Mouse (Mus musculus) heart, adult 2 months (tissue): Measurements from ENCODE around the gene Tmem165. TPM values are rescaled to one million over a fixed set of nuclear protein-coding genes. Genes with fewer than 3 reads are reported as not detected.

ENCODE experiments used
- DNase-seq, 2 experiments: peaks; one replicate each; pipeline ENCODE4 v3.0.0; 2021
- H3K27ac ChIP-seq: fragments of 200-600 bp; 2 replicates; pipeline ENCODE4 v1.8.1; 2022
- H3K27me3 ChIP-seq: fragments of 200-500 bp; 2 replicates; pipeline ENCODE4 v1.6.1; 2012; ENCODE audit warnings: mild to moderate bottlenecking, low read length, inconsistent platforms, mixed read lengths; ENCODE audit not compliant: control insufficient read depth, insufficient read depth
- H3K36me3 ChIP-seq: fragments of 200-500 bp; 2 replicates; pipeline ENCODE4 v1.6.1; 2012; ENCODE audit warnings: low read length, inconsistent platforms; ENCODE audit not compliant: control insufficient read depth, insufficient read depth
- H3K4me1 ChIP-seq: fragments of 200-500 bp; 2 replicates; pipeline ENCODE4 v1.6.1; 2011; ENCODE audit warnings: low read length; ENCODE audit not compliant: control insufficient read depth, insufficient read depth
- H3K4me3 ChIP-seq: fragments of 200-600 bp; 2 replicates; pipeline ENCODE4 v1.8.1; 2022
- H3K79me2 ChIP-seq: fragments of 200-500 bp; replicated peaks from 2 replicates; pipeline ENCODE4 v1.6.1; 2012; ENCODE audit warnings: mild to moderate bottlenecking, inconsistent platforms, low read length, moderate library complexity, mixed read lengths; ENCODE audit not compliant: control insufficient read depth, insufficient read depth
- H3K9ac ChIP-seq: fragments of 200-500 bp; 2 replicates; pipeline ENCODE4 v1.6.1; 2012; ENCODE audit warnings: low read depth, mild to moderate bottlenecking, control low read depth, inconsistent platforms, low read length, mixed read lengths
- CTCF ChIP-seq: fragments of 200-600 bp; IDR thresholded peaks from 2 replicates; pipeline ENCODE4 v1.8.1; 2022; ENCODE audit warnings: antibody characterized with exemption, mild to moderate bottlenecking, moderate library complexity
- EP300 ChIP-seq: fragments of 200-500 bp; IDR thresholded peaks from 2 replicates; pipeline ENCODE4 v1.6.1; 2011; ENCODE audit warnings: low read depth, low read length, control low read depth; ENCODE audit not compliant: insufficient read depth
- POLR2A ChIP-seq: fragments of 200-500 bp; IDR thresholded peaks from 2 replicates; pipeline ENCODE4 v1.6.1; 2011; ENCODE audit warnings: mild to moderate bottlenecking, low read depth, low read length, control low read depth; ENCODE audit not compliant: insufficient read depth
- WGBS: fragments of 180-500 bp; shearing (Covaris S2); methylation state at CpG from one replicate; pipeline ENCODE4 v1.1.7; 2018; 5-methylcytosine and 5-hydroxymethylcytosine counted together
- intact Hi-C: fragments of 180-260 bp; cut with DNase I; formaldehyde crosslinking; loops from one replicate; pipeline ENCODE4 v1.15.1; 2025
- polyA plus RNA-seq: library from polyadenylated mRNA; depleted of rRNA; stranded (reverse); fragments of >200 nt; gene quantifications from 2 replicates; pipeline ENCODE4 v1.2.3, GENCODE M21; 2012
- total RNA-seq, 2 experiments: library from RNA; stranded (reverse); gene quantifications; 2 replicates each; pipeline ENCODE4 v1.2.3; 2021

Tmem165 gene
- total and polyA plus RNA-seq, 3 experiments, result 17.9 to 21.5 (median 19.0) TPM

GRCm38 (mm10) chr5:76216691-76217090, 33.0 kb downstream of the Tmem165 start:
- intact Hi-C loops, result no loop called here
- Histone ChIP-seq H3K27me3 (no peaks in the 10 kb centered on the region), H3K4me3 (no peak overlapping the region), H3K4me1 (peaks cover 3% of the 10 kb centered on the region; the same call in 1 of the 2 replicates), H3K79me2 (no peaks in the 10 kb centered on the region), H3K36me3 (no peaks in the 10 kb centered on the region), H3K27ac (no peak overlapping the region), H3K9ac (no peak overlapping the region)
- WGBS, result 41% methylated on average over 6 of the region's 6 CpGs
- DNase-seq, result no peak
- TF ChIP-seq EP300, result no peak
- no peak for TF ChIP-seq POLR2A
- TF ChIP-seq CTCF, result no peak

DNA sequence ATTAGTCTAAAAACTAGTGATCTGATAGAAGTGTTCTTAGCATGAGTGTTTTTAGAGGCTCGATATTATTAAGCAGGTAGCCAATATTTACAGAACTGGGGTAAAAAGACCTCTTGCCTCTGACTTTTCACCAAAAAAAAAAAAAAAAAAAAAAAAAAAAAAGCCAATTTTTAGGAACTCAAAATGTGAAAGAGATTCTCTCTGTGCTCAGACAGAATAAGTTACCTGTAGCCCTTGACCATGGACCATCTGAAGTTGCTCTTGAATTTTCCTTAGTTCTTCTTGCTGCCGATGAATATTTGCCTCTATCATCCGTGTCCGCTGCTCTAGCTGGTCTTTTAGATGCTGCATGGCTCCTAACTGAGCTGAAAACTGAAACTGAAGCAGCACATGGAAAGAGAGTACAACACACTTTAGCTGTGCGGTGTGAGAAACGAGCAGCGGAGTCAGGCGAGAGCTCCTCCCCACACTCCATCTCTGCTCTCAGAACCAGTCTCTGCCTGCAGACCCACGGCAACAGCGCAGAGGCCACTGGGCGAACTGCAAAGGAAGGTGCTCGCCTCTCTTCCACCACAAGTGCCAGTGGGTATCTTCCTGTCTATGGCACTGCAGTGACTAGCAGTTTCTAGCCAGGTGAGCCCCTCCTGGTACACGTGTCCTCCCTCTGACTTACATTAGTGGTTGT, 47.6 kb downstream of the Tmem165 start:
- intact Hi-C loops, result no loop called here
- H3K27ac ChIP-seq, result no peak overlapping the region

GRCm38 (mm10) chr5:76243274-76243673, 59.6 kb downstream of the Tmem165 start:
- no peaks in the 10 kb centered on the region for H3K36me3 ChIP-seq
- 81% methylated on average over 3 of the region's 3 CpGs for WGBS
- intact Hi-C loops, result no loop called here
- H3K27ac ChIP-seq, result no peak overlapping the region
- no peak for DNase-seq
- H3K4me1 ChIP-seq, result no peaks in the 10 kb centered on the region
- TF ChIP-seq CTCF (no peak), EP300 (no peak), POLR2A (no peak)
- no peak overlapping the region for H3K9ac ChIP-seq
- no peaks in the 10 kb centered on the region for H3K79me2 ChIP-seq
- H3K4me3 ChIP-seq, result no peak overlapping the region
- no peaks in the 10 kb centered on the region for H3K27me3 ChIP-seq

More for the DNA sequence above, 47.6 kb downstream of the Tmem165 start:
- H3K4me3 ChIP-seq, result no peak overlapping the region
- no peaks in the 10 kb centered on the region for H3K27me3 ChIP-seq
- H3K36me3 ChIP-seq, result peaks cover 3% of the 10 kb centered on the region; the same call in 1 of the 2 replicates
- 94% methylated on average over 13 of the region's 13 CpGs for WGBS
- H3K9ac ChIP-seq, result no peak overlapping the region
- DNase-seq, result no peak
- TF ChIP-seq CTCF, result no peak
- no peak for TF ChIP-seq POLR2A
- H3K4me1 ChIP-seq, result no peaks in the 10 kb centered on the region
- H3K79me2 ChIP-seq, result no peaks in the 10 kb centered on the region

- Histone ChIP-seq H3K27me3 (no peaks in the 10 kb centered on the region), H3K9ac (no peak overlapping the region), H3K79me2 (no peaks in the 10 kb centered on the region), H3K36me3 (no peaks in the 10 kb centered on the region), H3K4me3 (no peak overlapping the region), H3K27ac (no peak overlapping the region), H3K4me1 (no peaks in the 10 kb centered on the region)
- no peak for DNase-seq
- intact Hi-C loops, result no loop called here
- WGBS, result 95% methylated on average over 4 of the region's 4 CpGs
- no peak for TF ChIP-seq CTCF
- TF ChIP-seq EP300, result no peak
- TF ChIP-seq POLR2A, result no peak
These were observed 60.2 kb downstream of the Tmem165 start for GRCm38 (mm10) chr5:76243929-76244328.

GRCm38 (mm10) chr5:76244430-76244829, 60.8 kb downstream of the Tmem165 start:
- Histone ChIP-seq H3K4me3 (no peak overlapping the region), H3K9ac (no peak overlapping the region), H3K27me3 (no peaks in the 10 kb centered on the region), H3K79me2 (no peaks in the 10 kb centered on the region), H3K27ac (no peak overlapping the region), H3K36me3 (no peaks in the 10 kb centered on the region), H3K4me1 (no peaks in the 10 kb centered on the region)
- 95% methylated on average over 10 of the region's 10 CpGs for WGBS
- DNase-seq, result no peak
- TF ChIP-seq EP300, result no peak
- TF ChIP-seq POLR2A, result no peak
- TF ChIP-seq CTCF, result no peak
- intact Hi-C loops, result no loop called here

DNA sequence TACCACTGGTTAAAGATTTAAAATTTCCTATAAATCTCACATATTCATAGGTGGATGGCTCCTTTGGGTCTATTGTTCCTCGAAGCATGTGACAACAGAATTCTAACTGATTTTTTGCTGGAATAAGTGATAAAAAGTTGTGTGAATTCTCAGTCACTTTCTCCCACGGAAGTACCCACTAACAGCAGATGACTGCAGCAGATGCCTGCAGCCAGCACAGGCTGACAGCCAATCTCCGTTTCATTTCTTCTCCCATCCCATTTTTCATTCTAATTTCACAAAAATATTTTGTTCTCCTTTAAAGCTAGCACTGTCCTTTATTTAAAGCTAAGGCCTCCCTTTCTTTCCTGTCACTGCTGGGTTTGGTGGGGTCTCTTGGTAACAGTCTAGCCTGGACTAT, 61.7 kb downstream of the Tmem165 start:
- H3K9ac ChIP-seq, result no peak overlapping the region
- H3K36me3 ChIP-seq, result no peaks in the 10 kb centered on the region
- intact Hi-C loops, result no loop called here
- no peak for TF ChIP-seq CTCF
- no peak for TF ChIP-seq POLR2A
- TF ChIP-seq EP300, result no peak
- DNase-seq, result no peak
- H3K4me1 ChIP-seq, result no peaks in the 10 kb centered on the region
- no peaks in the 10 kb centered on the region; the same call in 1 of the 2 replicates for H3K79me2 ChIP-seq
- H3K27ac ChIP-seq, result no peak overlapping the region
- 80% methylated on average over 3 of the region's 3 CpGs for WGBS
- H3K27me3 ChIP-seq, result no peaks in the 10 kb centered on the region
- no peak overlapping the region for H3K4me3 ChIP-seq
